Comparison of ENCODE assay signal across 8 mouse cellular contexts in genomic region chr2:30132801-30133612, GRCm38 (mm10). TPM values are rescaled to one million over a fixed set of nuclear protein-coding genes. Genes with fewer than 3 reads are reported as not detected.
DNase-seq lines count a peak whose midpoint lies in the region; ATAC-seq lines count a peak whose summit lies in the region.

No protein-coding gene starts in this region.

- peak overlapping the region; percentile 96 for H3K4me2 ChIP-seq in heart, embryonic 11.5 days
- H3K4me2 ChIP-seq in kidney, embryonic 16.5 days (replicated peaks; ENCODE audit: low read depth, low read length) = peak overlapping the region; percentile 93

- H3K27ac ChIP-seq in brown adipose tissue, adult 24 weeks (replicated peaks; ENCODE audit: low read depth, low read length) = peak overlapping the region; percentile 89
- H3K27ac ChIP-seq in heart, embryonic 11.5 days (ENCODE audit: low read depth, low read length) = peak overlapping the region; percentile 82
- peak overlapping the region; percentile 94 for H3K27ac ChIP-seq in kidney, embryonic 16.5 days (ENCODE audit: low read length)

- no peak for ATAC-seq in heart, embryonic 11.5 days (replicated peaks; ENCODE audit: insufficient number of reproducible peaks, low FRiP score, low TSS enrichment)
- ATAC-seq in kidney, embryonic 16.5 days (ENCODE audit: low FRiP score, low TSS enrichment) = peak; percentile 39

- 24% methylated on average over 16 of the region's 16 CpGs for WGBS in heart, embryonic 11.5 days (ENCODE audit: insufficient replicate concordance)
- whole genome bisulfite sequencing in kidney, embryonic 16.5 days = 13% methylated on average over 16 of the region's 16 CpGs

- no peaks in the 10 kb centered on the region for H3K27me3 ChIP-seq in heart, embryonic 11.5 days (ENCODE audit: control insufficient read depth, insufficient read depth, low read length)
- no peaks in the 10 kb centered on the region for H3K27me3 ChIP-seq in kidney, embryonic 16.5 days (ENCODE audit: insufficient read depth, low read length)

- H3K4me3 ChIP-seq in brown adipose tissue, adult 24 weeks (ENCODE audit: insufficient read depth, low read depth, low read length) = peak overlapping the region; percentile 60
- H3K4me3 ChIP-seq in heart, embryonic 11.5 days (ENCODE audit: low read depth, low read length) = peak overlapping the region; percentile 92
- peak overlapping the region; percentile 96 for H3K4me3 ChIP-seq in kidney, embryonic 16.5 days (ENCODE audit: low read length)

- peak overlapping the region; percentile 89 for H3K9ac ChIP-seq in heart, embryonic 11.5 days (ENCODE audit: low read depth, low read length)
- H3K9ac ChIP-seq in kidney, embryonic 16.5 days (replicated peaks; ENCODE audit: low read length) = peak overlapping the region; percentile 87

- peaks cover 10% of the 10 kb centered on the region; the same call in 1 of the 2 replicates for H3K36me3 ChIP-seq in heart, embryonic 11.5 days (ENCODE audit: control insufficient read depth, insufficient read depth, low read length)
- peaks cover 11% of the 10 kb centered on the region for H3K36me3 ChIP-seq in kidney, embryonic 16.5 days (ENCODE audit: insufficient read depth, low read length)

- no peaks in the 10 kb centered on the region for H3K9me3 ChIP-seq in heart, embryonic 11.5 days (replicated peaks; ENCODE audit: control insufficient read depth, low read length)
- no peaks in the 10 kb centered on the region for H3K9me3 ChIP-seq in kidney, embryonic 16.5 days (ENCODE audit: low read length)

- peaks cover 12% of the 10 kb centered on the region for H3K4me1 ChIP-seq in brown adipose tissue, adult 24 weeks (ENCODE audit: control insufficient read depth, insufficient read depth, insufficient read length, low read length)
- H3K4me1 ChIP-seq in heart, embryonic 11.5 days (ENCODE audit: control insufficient read depth, insufficient read depth, low read length) = peaks cover 13% of the 10 kb centered on the region
- peaks cover 20% of the 10 kb centered on the region for H3K4me1 ChIP-seq in kidney, embryonic 16.5 days (ENCODE audit: insufficient read depth, low read length)

- peak; percentile 68 for DNase-seq in adrenal gland, postnatal 14 days
- DNase-seq in adrenal gland, postnatal 25 days = no peak
- DNase-seq in lung, postnatal 36 days = peak; percentile 64
- DNase-seq in layer of hippocampus, adult 11-12 months (ENCODE audit: low spot score) = no peak
- DNase-seq in cerebellum, postnatal 10 days = no peak

RNA-seq across cellular contexts. Expression of gene Tbc1d13, which starts 0.5 kb away (rescaled TPM):
- total RNA-seq in adrenal gland, postnatal 14 days (2021) = 47.1 and 52.7 TPM in 2 replicates
- 54.0 and 71.3 TPM in 2 replicates for total RNA-seq in adrenal gland, postnatal 25 days (2021)
- 28.8 and 38.6 TPM in 2 replicates for polyA plus RNA-seq in brown adipose tissue, adult 24 weeks (2012; ENCODE audit: insufficient read depth, insufficient read length, missing spikeins)
- polyA plus RNA-seq in heart, embryonic 11.5 days (2014; fragmentation: Nextera tagmentation; extraction: Ambion mirVana) = 8.2 and 9.1 TPM in 2 replicates
- polyA plus RNA-seq in kidney, embryonic 16.5 days (2015; fragmentation: Nextera tagmentation; extraction: Ambion mirVana) = 8.2 and 12.3 TPM in 2 replicates

RNA-seq across cellular contexts. Expression of gene Zer1, which starts 8.6 kb away (rescaled TPM):
- total RNA-seq in adrenal gland, postnatal 14 days (2021) = 32.4 and 40.5 TPM in 2 replicates
- total RNA-seq in adrenal gland, postnatal 25 days (2021) = 40.0 and 51.7 TPM in 2 replicates
- polyA plus RNA-seq in brown adipose tissue, adult 24 weeks (2012; ENCODE audit: insufficient read depth, insufficient read length, missing spikeins) = 19.2 and 23.8 TPM in 2 replicates
- polyA plus RNA-seq in heart, embryonic 11.5 days (2014; fragmentation: Nextera tagmentation; extraction: Ambion mirVana) = 5.4 and 7.1 TPM in 2 replicates
- 5.6 and 8.0 TPM in 2 replicates for polyA plus RNA-seq in kidney, embryonic 16.5 days (2015; fragmentation: Nextera tagmentation; extraction: Ambion mirVana)

RNA-seq across cellular contexts. Expression of gene Endog, which starts 38.3 kb away (rescaled TPM):
- 49.3 and 52.9 TPM in 2 replicates for total RNA-seq in adrenal gland, postnatal 14 days (2021)
- 29.5 and 34.8 TPM in 2 replicates for total RNA-seq in adrenal gland, postnatal 25 days (2021)
- 64.4 and 85.8 TPM in 2 replicates for polyA plus RNA-seq in brown adipose tissue, adult 24 weeks (2012; ENCODE audit: insufficient read depth, insufficient read length, missing spikeins)
- 30.0 and 33.4 TPM in 2 replicates for polyA plus RNA-seq in heart, embryonic 11.5 days (2014; fragmentation: Nextera tagmentation; extraction: Ambion mirVana)
- 22.0 and 22.8 TPM in 2 replicates for polyA plus RNA-seq in kidney, embryonic 16.5 days (2015; fragmentation: Nextera tagmentation; extraction: Ambion mirVana)

RNA-seq across cellular contexts. Expression of gene Zdhhc12, which starts 39.6 kb away (rescaled TPM):
- 13.9 and 18.3 TPM in 2 replicates for total RNA-seq in adrenal gland, postnatal 14 days (2021)
- total RNA-seq in adrenal gland, postnatal 25 days (2021) = 26.0 and 27.4 TPM in 2 replicates
- polyA plus RNA-seq in brown adipose tissue, adult 24 weeks (2012; ENCODE audit: insufficient read depth, insufficient read length, missing spikeins) = 3.8 and 5.7 TPM in 2 replicates
- 56.3 and 59.1 TPM in 2 replicates for polyA plus RNA-seq in heart, embryonic 11.5 days (2014; fragmentation: Nextera tagmentation; extraction: Ambion mirVana)
- polyA plus RNA-seq in kidney, embryonic 16.5 days (2015; fragmentation: Nextera tagmentation; extraction: Ambion mirVana) = 41.6 and 42.6 TPM in 2 replicates

RNA-seq across cellular contexts. Expression of gene Spout1, which starts 45.3 kb away (rescaled TPM):
- 21.8 and 22.2 TPM in 2 replicates for total RNA-seq in adrenal gland, postnatal 14 days (2021)
- total RNA-seq in adrenal gland, postnatal 25 days (2021) = 25.9 and 28.7 TPM in 2 replicates
- polyA plus RNA-seq in brown adipose tissue, adult 24 weeks (2012; ENCODE audit: insufficient read depth, insufficient read length, missing spikeins) = 11.0 and 12.7 TPM in 2 replicates
- polyA plus RNA-seq in heart, embryonic 11.5 days (2014; fragmentation: Nextera tagmentation; extraction: Ambion mirVana) = 41.2 and 43.4 TPM in 2 replicates
- 83.5 and 93.2 TPM in 2 replicates for polyA plus RNA-seq in kidney, embryonic 16.5 days (2015; fragmentation: Nextera tagmentation; extraction: Ambion mirVana)

Comparison
In these comparisons a context has a peak if more than half of its experiments do, and no peak if none do; other contexts are left out.
1. DNase-seq: peak in adrenal gland, postnatal 14 days (single experiment) and lung, postnatal 36 days (single experiment); none in adrenal gland, postnatal 25 days (single experiment), layer of hippocampus, adult 11-12 months (single experiment) and cerebellum, postnatal 10 days (0 of 2).
2. Peak in every context shown above with its lines, with median percentiles within 50 percentile points of each other: H3K27ac ChIP-seq and H3K4me3 ChIP-seq.